Mouse (Mus musculus) E14TG2a.4 (cell line): Measurements from ENCODE around the gene Plekhg5.

Source experiments
- H3K27me3 ChIP-seq: 2 replicates; pipeline ENCODE4 v1.6.1; 2014; ENCODE audit warnings: low read length, control low read depth; ENCODE audit not compliant: insufficient read depth
- H3K36me3 ChIP-seq: 2 replicates; pipeline ENCODE4 v1.6.1; 2014; ENCODE audit warnings: low read length, control low read depth; ENCODE audit not compliant: insufficient read depth
- H3K4me1 ChIP-seq: replicated peaks from 2 replicates; pipeline ENCODE4 v1.6.1; 2014; ENCODE audit warnings: low read depth, low read length, control low read depth
- H3K4me3 ChIP-seq: replicated peaks from 2 replicates; pipeline ENCODE4 v1.5.1; 2014; ENCODE audit warnings: mild to moderate bottlenecking, low read length
- H3K9me3 ChIP-seq: 2 replicates; pipeline ENCODE4 v1.6.1; 2014; ENCODE audit warnings: low read length, control low read depth
- CTCF ChIP-seq: conservative IDR thresholded peaks from 2 replicates; pipeline ENCODE4 v1.5.1; 2014; ENCODE audit warnings: low read length
- NANOG ChIP-seq: IDR thresholded peaks from 2 replicates; pipeline ENCODE4 v1.6.1; 2014; ENCODE audit warnings: borderline replicate concordance, low read length, mixed read lengths
- POU5F1 ChIP-seq: IDR thresholded peaks from 2 replicates; pipeline ENCODE4 v1.6.1; 2014; ENCODE audit warnings: low read length, borderline replicate concordance

Gene Plekhg5

DNA sequence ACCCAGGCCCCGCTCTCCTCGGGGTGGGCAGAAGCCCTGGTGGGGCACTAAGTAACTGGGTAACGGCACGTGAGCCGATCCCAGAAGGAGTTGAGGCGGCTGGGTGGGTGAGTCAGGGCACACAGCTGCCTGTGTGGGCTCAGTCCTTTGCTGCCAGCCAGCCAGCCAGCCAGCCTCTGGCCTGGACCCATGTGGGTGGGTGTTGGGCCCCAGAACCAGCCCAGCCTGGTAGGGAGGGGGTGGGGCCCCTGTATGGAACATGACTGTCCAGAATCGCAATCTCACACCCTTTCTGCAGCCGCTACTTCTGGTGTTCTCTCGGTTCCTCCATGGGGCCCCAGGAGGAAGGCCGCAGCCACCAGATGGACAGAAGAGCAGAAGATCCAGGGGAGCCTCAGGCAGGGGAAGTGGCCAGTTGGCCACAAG is 5.8 kb downstream of the Plekhg5 start:
- TF ChIP-seq POU5F1 = no peak
- Histone ChIP-seq H3K4me3 (no peak overlapping the region), H3K9me3 (no peaks in the 10 kb centered on the region), H3K4me1 (peaks cover 38% of the 10 kb centered on the region), H3K36me3 (no peaks in the 10 kb centered on the region), H3K27me3 (peaks cover 22% of the 10 kb centered on the region)

DNA sequence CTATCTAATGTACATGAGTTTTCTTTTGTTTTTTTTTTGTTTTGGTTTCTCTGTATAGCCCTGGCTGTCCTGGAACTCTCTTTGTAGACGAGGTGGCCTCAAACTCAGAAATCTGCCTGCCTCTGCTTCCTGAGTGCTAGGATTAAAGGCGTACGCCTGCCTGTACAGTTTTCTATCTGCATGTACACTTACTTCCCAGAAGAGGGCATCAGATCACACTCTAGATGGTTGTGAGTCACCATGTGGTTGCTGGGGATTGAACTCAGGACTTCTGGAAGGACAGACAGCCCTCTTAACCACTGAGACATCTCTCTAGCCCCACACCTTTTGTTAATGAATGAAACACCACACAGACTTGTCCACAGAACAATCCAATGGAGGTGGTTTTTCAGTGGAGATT is 7.0 kb downstream of the Plekhg5 start:
- peaks cover 38% of the 10 kb centered on the region for H3K4me1 ChIP-seq
- TF ChIP-seq CTCF = 0 out of 2 replicates have a peak, but pooled peaks have one; percentile 19
- TF ChIP-seq NANOG = no peak
- H3K36me3 ChIP-seq = no peaks in the 10 kb centered on the region
- H3K4me3 ChIP-seq = no peak overlapping the region
- no peaks in the 10 kb centered on the region for H3K9me3 ChIP-seq
- H3K27me3 ChIP-seq = peaks cover 25% of the 10 kb centered on the region

DNA sequence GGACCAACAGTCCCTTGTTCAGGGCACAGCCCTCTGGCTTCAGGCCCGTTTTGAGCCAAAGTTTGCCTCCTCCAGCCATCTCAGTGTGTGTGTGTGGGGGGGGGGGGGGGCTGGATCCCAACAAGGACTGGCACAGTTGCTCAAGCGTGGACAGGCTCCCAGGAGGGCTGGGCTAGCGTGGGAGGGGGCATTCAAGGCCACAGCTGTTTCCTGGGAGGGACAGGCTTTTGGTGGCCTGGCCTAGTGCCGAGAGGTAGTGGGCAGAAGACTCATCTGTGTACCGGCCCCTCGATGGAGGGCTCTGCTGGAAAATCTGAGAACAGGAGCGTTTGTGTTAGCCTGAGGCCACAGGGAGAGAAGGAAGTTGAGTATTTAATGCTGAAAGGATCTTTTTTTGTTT is 7.6 kb downstream of the Plekhg5 start:
- Histone ChIP-seq H3K36me3 (no peaks in the 10 kb centered on the region), H3K4me1 (peaks cover 44% of the 10 kb centered on the region), H3K9me3 (no peaks in the 10 kb centered on the region), H3K27me3 (peaks cover 28% of the 10 kb centered on the region), H3K4me3 (no peak overlapping the region)
- TF ChIP-seq POU5F1 (no peak), CTCF (no peak), NANOG (no peak)

DNA sequence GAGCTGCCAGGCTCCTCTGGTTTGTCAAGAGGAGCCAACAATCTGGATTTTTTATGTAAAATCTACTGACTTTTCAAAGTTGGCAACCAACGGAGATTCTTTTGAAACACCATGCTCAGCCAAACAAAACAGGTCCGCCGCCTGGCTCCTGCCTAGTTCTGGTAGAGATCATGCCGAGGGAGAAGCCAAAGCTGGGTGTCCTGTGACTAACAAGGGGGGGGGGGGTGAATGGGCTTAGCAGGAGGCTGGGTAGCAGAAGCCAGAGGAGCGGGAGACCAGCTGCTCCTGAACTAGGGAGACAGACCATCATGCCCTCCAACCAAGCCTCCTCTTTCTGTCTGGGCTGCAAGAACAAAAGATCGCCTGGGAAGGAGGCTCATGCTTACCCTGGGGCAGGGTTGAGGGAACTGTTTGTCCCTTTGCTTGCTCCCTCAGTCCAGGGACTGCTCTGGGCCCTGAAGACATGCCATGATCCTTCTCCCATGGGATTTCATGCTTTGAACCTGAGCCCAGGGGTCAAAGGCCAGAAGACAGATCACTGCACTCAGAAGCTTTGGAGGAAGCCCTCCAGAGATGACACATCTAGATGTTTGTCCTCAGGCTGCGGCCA is 11.4 kb downstream of the Plekhg5 start:
- Histone ChIP-seq H3K4me3 (no peak overlapping the region), H3K4me1 (peaks cover 70% of the 10 kb centered on the region), H3K27me3 (peaks cover 34% of the 10 kb centered on the region), H3K36me3 (0 out of 2 replicates have a peak, but pooled peaks cover under 1% of the 10 kb centered on the region), H3K9me3 (no peaks in the 10 kb centered on the region)
- TF ChIP-seq NANOG (no peak), POU5F1 (no peak), CTCF (no peak)

DNA sequence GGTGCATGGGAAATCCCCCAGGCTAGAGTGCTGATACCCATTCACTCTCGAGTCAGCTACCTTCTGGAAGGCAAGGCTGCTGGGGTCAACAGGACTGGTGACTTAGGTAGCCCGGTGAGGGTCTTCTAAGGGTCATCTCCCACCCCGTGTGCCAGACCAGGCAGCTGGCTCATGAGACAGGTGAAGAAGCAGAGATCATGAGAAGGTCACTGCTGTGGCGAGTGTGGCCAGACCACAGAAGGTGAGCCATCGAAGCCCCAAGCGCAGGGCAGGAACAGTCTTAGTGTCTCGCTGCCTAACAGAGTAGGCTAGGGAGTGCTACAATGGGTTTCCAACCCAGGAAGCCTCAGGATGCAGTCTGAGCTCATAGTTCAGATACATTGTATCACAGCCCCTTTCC is 12.3 kb downstream of the Plekhg5 start:
- peaks cover 10% of the 10 kb centered on the region for H3K36me3 ChIP-seq
- TF ChIP-seq CTCF (no peak), POU5F1 (no peak), NANOG (no peak)
- peaks cover 34% of the 10 kb centered on the region for H3K27me3 ChIP-seq
- H3K4me1 ChIP-seq = peaks cover 77% of the 10 kb centered on the region
- H3K4me3 ChIP-seq = no peak overlapping the region
- H3K9me3 ChIP-seq = no peaks in the 10 kb centered on the region

DNA sequence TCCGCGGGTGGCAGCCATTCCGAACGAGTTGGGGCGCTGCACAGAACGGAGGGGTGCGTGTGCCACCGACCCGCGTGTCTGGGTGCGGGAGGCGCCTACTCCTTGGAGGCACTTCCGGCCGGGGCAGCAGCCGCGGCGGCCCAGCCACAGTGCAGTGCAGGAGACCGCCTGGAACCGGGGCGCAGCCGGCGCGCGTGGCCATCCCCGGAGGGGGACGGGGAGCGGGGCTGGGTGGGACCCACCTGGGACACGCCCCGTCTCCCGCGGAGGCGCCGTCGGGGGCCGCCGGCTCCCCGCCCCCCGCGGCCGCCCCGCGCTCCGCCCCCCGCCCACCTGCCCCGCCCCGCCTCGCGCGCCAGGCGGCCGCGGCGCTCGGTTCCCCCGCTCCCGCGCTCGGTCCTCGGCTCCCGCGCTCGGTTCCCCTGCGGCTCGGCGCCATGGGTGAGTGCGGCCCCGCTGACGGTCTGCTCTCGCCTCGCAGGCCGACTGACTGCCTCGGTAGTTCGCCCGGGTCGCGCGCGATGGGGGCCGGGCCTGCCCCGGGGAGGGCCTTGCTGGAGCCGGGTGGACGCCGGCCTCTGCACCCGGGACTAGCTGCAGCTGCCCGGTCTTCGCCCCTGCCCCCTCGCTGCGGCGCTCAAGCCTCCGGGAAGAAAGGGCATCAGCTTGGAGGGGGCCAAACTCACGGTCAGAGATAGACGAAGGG is 14.4 kb downstream of the Plekhg5 start:
- H3K4me1 ChIP-seq = peaks cover 89% of the 10 kb centered on the region
- H3K36me3 ChIP-seq = peaks cover 17% of the 10 kb centered on the region
- peaks cover 34% of the 10 kb centered on the region for H3K27me3 ChIP-seq
- H3K4me3 ChIP-seq = peak overlapping the region; percentile 88
- H3K9me3 ChIP-seq = no peaks in the 10 kb centered on the region
- TF ChIP-seq POU5F1 = no peak
- no peak for TF ChIP-seq NANOG
- TF ChIP-seq CTCF = no peak

DNA sequence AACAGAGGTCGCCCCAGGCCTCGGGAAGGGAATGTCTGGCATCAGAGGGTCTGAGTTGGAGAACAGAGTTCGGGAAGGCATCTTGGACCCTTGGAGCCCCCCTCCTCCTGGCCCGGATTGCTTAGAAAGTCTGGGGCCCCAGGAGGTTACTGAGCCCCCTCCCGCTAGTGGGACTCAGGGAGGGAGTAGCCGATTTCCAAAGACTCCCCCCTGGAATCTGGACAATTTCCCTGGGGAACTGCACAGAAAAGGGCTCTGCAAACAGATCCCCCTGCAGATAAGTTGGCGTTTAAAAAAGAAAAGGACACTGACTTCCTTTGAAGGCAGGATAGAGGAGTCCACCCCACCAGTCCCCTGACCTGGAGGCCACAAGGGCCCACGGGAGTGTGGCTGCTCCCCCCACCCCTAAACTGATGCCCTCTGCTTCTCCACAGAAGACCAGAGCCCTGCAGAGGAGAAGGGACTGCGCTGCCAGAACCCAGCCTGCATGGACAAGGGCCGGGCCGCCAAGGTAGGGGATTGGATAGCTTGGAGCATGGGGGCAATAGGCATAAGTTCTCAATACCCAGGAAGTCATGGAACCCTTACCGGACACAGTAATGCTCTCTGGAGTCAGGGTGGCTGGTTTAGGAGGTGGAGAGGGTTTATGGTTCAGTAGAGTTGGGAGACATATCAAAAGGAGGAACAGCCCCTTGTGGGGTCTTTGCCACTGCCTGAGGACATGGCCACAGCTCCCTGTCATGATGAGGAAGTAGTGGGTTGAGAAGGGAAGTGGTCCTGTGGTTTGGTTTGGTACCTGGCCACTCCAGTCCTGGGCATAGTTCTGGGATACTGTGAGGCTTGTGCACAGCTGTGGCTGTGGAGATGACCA is 15.1 kb downstream of the Plekhg5 start:
- peaks cover 92% of the 10 kb centered on the region for H3K4me1 ChIP-seq
- H3K9me3 ChIP-seq = no peaks in the 10 kb centered on the region
- peak overlapping the region; percentile 88 for H3K4me3 ChIP-seq
- H3K27me3 ChIP-seq = peaks cover 34% of the 10 kb centered on the region
- peaks cover 22% of the 10 kb centered on the region for H3K36me3 ChIP-seq
- TF ChIP-seq CTCF (no peak), POU5F1 (no peak), NANOG (no peak)

DNA sequence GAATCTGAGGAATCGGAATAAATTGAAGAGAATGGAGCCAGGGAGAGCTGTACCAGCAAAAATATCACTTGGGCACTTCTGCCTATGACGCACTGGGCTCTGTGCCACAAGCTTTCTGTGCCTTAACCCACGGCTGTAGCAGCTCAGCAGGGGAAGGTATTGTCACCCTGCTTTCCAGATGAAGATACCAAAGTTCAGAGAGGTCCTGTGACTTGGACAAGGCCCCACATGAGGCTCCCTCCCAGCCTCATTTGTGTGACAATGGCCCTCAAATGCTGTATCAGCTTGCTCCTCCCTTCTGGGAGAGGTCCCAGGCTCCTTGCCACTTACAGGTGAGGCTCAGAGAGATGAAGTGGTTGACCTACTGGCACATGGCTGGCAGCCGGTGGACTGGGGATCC is 15.8 kb downstream of the Plekhg5 start:
- Histone ChIP-seq H3K9me3 (no peaks in the 10 kb centered on the region), H3K4me3 (peak overlapping the region; percentile 88), H3K36me3 (peaks cover 28% of the 10 kb centered on the region), H3K4me1 (peaks cover 92% of the 10 kb centered on the region), H3K27me3 (peaks cover 32% of the 10 kb centered on the region)
- no peak for TF ChIP-seq CTCF
- peak; percentile 30; the same call in 1 of the 2 replicates for TF ChIP-seq POU5F1
- TF ChIP-seq NANOG = peak; percentile 7; the same call in 1 of the 2 replicates
